Mouse (Mus musculus): ENCODE measurements around the gene Snx9. TPM values are rescaled to one million over a fixed set of nuclear protein-coding genes. Genes with fewer than 3 reads are reported as not detected.

The Snx9 gene
- total and polyA plus RNA-seq, 2 experiments = 19.7 to 30.5 TPM

GRCm38 (mm10) chr17:5943053-5943452, 101.9 kb downstream of the Snx9 start:
- no peak overlapping the region for H3K27ac ChIP-seq (replicated peaks; ENCODE audit: insufficient read depth, low read depth, low read length)
- no peaks in the 10 kb centered on the region for H3K79me2 ChIP-seq (ENCODE audit: control insufficient read depth, insufficient read depth, low read length)
- H3K4me1 ChIP-seq (ENCODE audit: control insufficient read depth, insufficient read depth, low read length) = no peaks in the 10 kb centered on the region
- H3K36me3 ChIP-seq (ENCODE audit: control insufficient read depth, insufficient read depth, low read length) = no peaks in the 10 kb centered on the region
- H3K9ac ChIP-seq (ENCODE audit: low read depth, low read length) = no peak overlapping the region
- no peak overlapping the region for H3K4me3 ChIP-seq (ENCODE audit: insufficient read depth, low read depth, low read length)
- WGBS = 72% methylated on average over 1 of the region's 1 CpGs
- no peak for DNase-seq (ENCODE audit: extremely low read depth, low read depth, low spot score)
- TF ChIP-seq POLR2A (IDR thresholded peaks at IDR 0.05; ENCODE audit: extremely low read depth, insufficient read depth, low read length) = no peak
- TF ChIP-seq CTCF (IDR thresholded peaks at IDR 0.05; ENCODE audit: low read depth, low read length) = no peak
- no peaks in the 10 kb centered on the region for H3K27me3 ChIP-seq (ENCODE audit: control insufficient read depth, insufficient read depth, low read length)

GRCm38 (mm10) chr17:5947039-5947438, 105.9 kb downstream of the Snx9 start:
- WGBS = 48% methylated on average over 3 of the region's 3 CpGs
- no peak overlapping the region for H3K4me3 ChIP-seq (ENCODE audit: insufficient read depth, low read depth, low read length)
- TF ChIP-seq CTCF (IDR thresholded peaks at IDR 0.05; ENCODE audit: low read depth, low read length) (no peak), POLR2A (IDR thresholded peaks at IDR 0.05; ENCODE audit: extremely low read depth, insufficient read depth, low read length) (no peak)
- H3K9ac ChIP-seq (ENCODE audit: low read depth, low read length) = no peak overlapping the region
- H3K27me3 ChIP-seq (ENCODE audit: control insufficient read depth, insufficient read depth, low read length) = no peaks in the 10 kb centered on the region
- H3K36me3 ChIP-seq (ENCODE audit: control insufficient read depth, insufficient read depth, low read length) = no peaks in the 10 kb centered on the region
- DNase-seq (ENCODE audit: extremely low read depth, low read depth, low spot score) = no peak
- no peaks in the 10 kb centered on the region for H3K4me1 ChIP-seq (ENCODE audit: control insufficient read depth, insufficient read depth, low read length)
- H3K79me2 ChIP-seq (ENCODE audit: control insufficient read depth, insufficient read depth, low read length) = no peaks in the 10 kb centered on the region; the same call in 1 of the 2 replicates
- no peak overlapping the region for H3K27ac ChIP-seq (replicated peaks; ENCODE audit: insufficient read depth, low read depth, low read length)

- no peaks in the 10 kb centered on the region for H3K4me1 ChIP-seq (ENCODE audit: control insufficient read depth, insufficient read depth, low read length)
These were observed 111.3 kb downstream of the Snx9 start for GRCm38 (mm10) chr17:5952455-5952854.

GRCm38 (mm10) chr17:5956350-5957000, 115.3 kb downstream of the Snx9 start:
- no peaks in the 10 kb centered on the region; the same call in 1 of the 2 replicates for H3K79me2 ChIP-seq (ENCODE audit: control insufficient read depth, insufficient read depth, low read length)
- H3K4me1 ChIP-seq (ENCODE audit: control insufficient read depth, insufficient read depth, low read length) = no peaks in the 10 kb centered on the region
- no peak overlapping the region for H3K9ac ChIP-seq (ENCODE audit: low read depth, low read length)
- no peaks in the 10 kb centered on the region for H3K36me3 ChIP-seq (ENCODE audit: control insufficient read depth, insufficient read depth, low read length)
- WGBS = 85% methylated on average over 2 of the region's 2 CpGs
- no peak overlapping the region for H3K27ac ChIP-seq (replicated peaks; ENCODE audit: insufficient read depth, low read depth, low read length)
- no peak for DNase-seq (ENCODE audit: extremely low read depth, low read depth, low spot score)
- H3K4me3 ChIP-seq (ENCODE audit: insufficient read depth, low read depth, low read length) = no peak overlapping the region
- TF ChIP-seq POLR2A (IDR thresholded peaks at IDR 0.05; ENCODE audit: extremely low read depth, insufficient read depth, low read length) (no peak), CTCF (IDR thresholded peaks at IDR 0.05; ENCODE audit: low read depth, low read length) (no peak)
- no peaks in the 10 kb centered on the region for H3K27me3 ChIP-seq (ENCODE audit: control insufficient read depth, insufficient read depth, low read length)

More at GRCm38 (mm10) chr17:5952455-5952854, 111.3 kb downstream of the Snx9 start:
- Histone ChIP-seq H3K36me3 (ENCODE audit: control insufficient read depth, insufficient read depth, low read length) (no peaks in the 10 kb centered on the region), H3K27ac (replicated peaks; ENCODE audit: insufficient read depth, low read depth, low read length) (no peak overlapping the region), H3K27me3 (ENCODE audit: control insufficient read depth, insufficient read depth, low read length) (no peaks in the 10 kb centered on the region), H3K4me3 (ENCODE audit: insufficient read depth, low read depth, low read length) (no peak overlapping the region), H3K79me2 (ENCODE audit: control insufficient read depth, insufficient read depth, low read length) (no peaks in the 10 kb centered on the region; the same call in 1 of the 2 replicates), H3K9ac (ENCODE audit: low read depth, low read length) (no peak overlapping the region)
- DNase-seq (ENCODE audit: extremely low read depth, low read depth, low spot score) = no peak
- 78% methylated on average over 4 of the region's 4 CpGs for WGBS
- no peak for TF ChIP-seq POLR2A (IDR thresholded peaks at IDR 0.05; ENCODE audit: extremely low read depth, insufficient read depth, low read length)

- Histone ChIP-seq H3K27me3 (ENCODE audit: control insufficient read depth, insufficient read depth, low read length) (no peaks in the 10 kb centered on the region), H3K36me3 (ENCODE audit: control insufficient read depth, insufficient read depth, low read length) (no peaks in the 10 kb centered on the region), H3K79me2 (ENCODE audit: control insufficient read depth, insufficient read depth, low read length) (no peaks in the 10 kb centered on the region; the same call in 1 of the 2 replicates), H3K27ac (replicated peaks; ENCODE audit: insufficient read depth, low read depth, low read length) (no peak overlapping the region), H3K9ac (ENCODE audit: low read depth, low read length) (no peak overlapping the region), H3K4me3 (ENCODE audit: insufficient read depth, low read depth, low read length) (no peak overlapping the region), H3K4me1 (ENCODE audit: control insufficient read depth, insufficient read depth, low read length) (no peaks in the 10 kb centered on the region)
- TF ChIP-seq POLR2A (IDR thresholded peaks at IDR 0.05; ENCODE audit: extremely low read depth, insufficient read depth, low read length) (no peak), CTCF (IDR thresholded peaks at IDR 0.05; ENCODE audit: low read depth, low read length) (no peak)
- DNase-seq (ENCODE audit: extremely low read depth, low read depth, low spot score) = no peak
- WGBS = 40% methylated on average over 3 of the region's 3 CpGs
These were observed 116.0 kb downstream of the Snx9 start for GRCm38 (mm10) chr17:5957097-5957496.

- Histone ChIP-seq H3K4me1 (ENCODE audit: control insufficient read depth, insufficient read depth, low read length) (no peaks in the 10 kb centered on the region), H3K4me3 (ENCODE audit: insufficient read depth, low read depth, low read length) (no peak overlapping the region), H3K27me3 (ENCODE audit: control insufficient read depth, insufficient read depth, low read length) (no peaks in the 10 kb centered on the region), H3K27ac (replicated peaks; ENCODE audit: insufficient read depth, low read depth, low read length) (no peak overlapping the region), H3K9ac (ENCODE audit: low read depth, low read length) (no peak overlapping the region), H3K79me2 (ENCODE audit: control insufficient read depth, insufficient read depth, low read length) (no peaks in the 10 kb centered on the region; the same call in 1 of the 2 replicates), H3K36me3 (ENCODE audit: control insufficient read depth, insufficient read depth, low read length) (no peaks in the 10 kb centered on the region)
- WGBS = 34% methylated on average over 5 of the region's 5 CpGs
- no peak for DNase-seq (ENCODE audit: extremely low read depth, low read depth, low spot score)
- TF ChIP-seq POLR2A (IDR thresholded peaks at IDR 0.05; ENCODE audit: extremely low read depth, insufficient read depth, low read length) (no peak), CTCF (IDR thresholded peaks at IDR 0.05; ENCODE audit: low read depth, low read length) (no peak)
These were observed 117.1 kb downstream of the Snx9 start for GRCm38 (mm10) chr17:5958229-5958628.
